Mouse (Mus musculus): ENCODE data around the gene Mbd6. TPM values are rescaled to one million over a fixed set of nuclear protein-coding genes. Genes with fewer than 3 reads are reported as not detected.
"Not testable (repeated sequence)": the region's sequence is repeated elsewhere in the genome, so short reads cannot be mapped to it uniquely, and the experiment has no call there.

Mbd6 gene
- total RNA-seq, 2 experiments from 2014 or later: 3.8 to 72.8 TPM

DNA sequence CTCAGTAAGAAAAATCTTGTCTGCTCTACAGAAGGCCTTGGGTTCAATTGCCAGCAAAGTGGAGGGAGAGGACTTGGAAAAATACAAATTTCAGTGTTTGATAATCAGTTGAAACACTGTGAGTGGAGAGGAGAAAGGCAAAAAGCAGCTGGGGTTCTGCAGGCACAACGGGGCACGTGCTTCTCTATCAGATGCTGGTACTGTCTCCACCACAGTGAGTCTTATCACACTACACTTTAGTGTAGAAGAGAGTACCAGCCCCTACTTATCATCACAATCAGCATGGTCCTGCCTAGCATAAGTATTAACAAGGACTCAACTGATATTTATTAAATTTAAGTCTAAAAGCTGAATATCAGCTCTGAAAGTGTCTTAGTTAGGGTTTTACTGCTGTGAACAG, 28.5 kb upstream of the Mbd6 start:
- peak; percentile 78 for ATAC-seq (replicated peaks; ENCODE audit: low FRiP score, low TSS enrichment, poor library complexity, severe bottlenecking)

DNA sequence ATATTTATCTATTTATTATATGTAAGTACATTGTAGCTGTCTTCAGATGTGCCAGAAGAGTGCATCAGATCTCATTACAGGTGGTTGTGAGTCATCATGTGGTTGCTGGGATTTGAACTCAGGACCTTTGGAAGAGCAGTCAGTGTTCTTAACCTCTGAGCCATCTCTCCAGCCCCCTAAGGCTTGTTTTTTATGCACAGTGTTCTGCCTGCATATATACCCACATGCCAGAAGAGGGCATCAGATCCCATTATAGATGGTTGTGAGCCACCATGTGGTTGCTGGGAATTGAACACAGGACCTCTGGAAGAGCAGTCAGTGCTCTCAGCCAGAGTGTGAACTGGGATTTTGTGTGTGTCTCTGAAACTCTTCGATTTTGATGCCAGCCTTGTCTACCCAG, 26.1 kb upstream of the Mbd6 start:
- not testable (repeated sequence) for ATAC-seq (replicated peaks; ENCODE audit: low FRiP score, low TSS enrichment, poor library complexity, severe bottlenecking)

DNA sequence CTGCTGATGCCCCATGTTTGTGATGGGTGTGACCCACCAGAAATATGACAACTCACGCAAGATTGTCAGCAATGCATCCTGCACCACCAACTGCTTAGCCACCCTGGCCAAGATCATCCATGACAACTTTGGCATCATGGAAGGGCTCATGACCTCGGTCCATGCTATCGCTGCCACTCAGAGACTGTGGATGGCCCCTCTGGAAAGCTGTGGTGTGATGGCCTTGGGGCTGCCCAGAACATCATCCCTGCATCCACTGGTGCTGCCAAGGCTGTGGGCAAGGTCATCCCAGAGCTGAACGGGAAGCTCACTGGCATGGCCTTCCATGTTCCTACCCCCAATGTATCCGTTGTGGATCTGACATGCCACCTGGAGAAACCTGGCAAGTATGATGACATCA, 24.7 kb upstream of the Mbd6 start:
- not testable (repeated sequence) for ATAC-seq (replicated peaks; ENCODE audit: low FRiP score, low TSS enrichment, poor library complexity, severe bottlenecking)

DNA sequence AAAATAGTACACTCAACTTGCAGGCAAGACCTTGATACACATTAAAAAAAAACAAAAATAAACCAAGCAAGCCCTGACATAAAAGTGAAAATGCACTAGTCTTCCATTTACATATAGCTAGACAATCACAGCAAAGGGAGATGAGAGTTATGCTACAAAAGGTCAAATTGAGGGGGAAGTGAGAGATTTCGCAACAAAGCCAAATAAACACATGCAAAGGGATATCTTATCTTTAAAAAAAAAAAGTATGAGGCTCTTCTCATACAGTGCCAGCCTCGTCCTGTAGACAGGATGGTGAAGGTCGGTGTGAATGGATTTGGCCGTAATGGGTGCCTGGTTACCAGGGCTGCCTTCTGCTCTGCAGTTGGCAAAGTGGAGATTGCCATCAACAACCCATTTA, 24.0 kb upstream of the Mbd6 start:
- ATAC-seq (replicated peaks; ENCODE audit: low FRiP score, low TSS enrichment, poor library complexity, severe bottlenecking): no peak

DNA sequence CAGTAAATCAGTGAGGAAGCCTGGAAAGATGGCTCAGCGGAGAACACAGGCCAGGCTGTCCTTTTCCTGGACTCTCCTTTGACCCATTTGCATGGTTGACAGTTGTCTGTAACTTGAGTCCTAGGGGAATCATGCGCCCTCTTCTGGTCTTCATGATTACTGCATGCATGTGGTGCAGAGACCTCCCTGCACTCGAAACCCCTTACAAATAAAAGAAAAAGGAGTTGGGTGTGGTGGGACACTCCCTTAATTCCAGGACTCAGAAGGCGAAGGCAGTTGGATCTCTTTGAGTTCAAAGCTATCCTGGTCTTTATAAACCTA, 23.5 kb upstream of the Mbd6 start:
- ATAC-seq (replicated peaks; ENCODE audit: low FRiP score, low TSS enrichment, poor library complexity, severe bottlenecking): peak; percentile 67

DNA sequence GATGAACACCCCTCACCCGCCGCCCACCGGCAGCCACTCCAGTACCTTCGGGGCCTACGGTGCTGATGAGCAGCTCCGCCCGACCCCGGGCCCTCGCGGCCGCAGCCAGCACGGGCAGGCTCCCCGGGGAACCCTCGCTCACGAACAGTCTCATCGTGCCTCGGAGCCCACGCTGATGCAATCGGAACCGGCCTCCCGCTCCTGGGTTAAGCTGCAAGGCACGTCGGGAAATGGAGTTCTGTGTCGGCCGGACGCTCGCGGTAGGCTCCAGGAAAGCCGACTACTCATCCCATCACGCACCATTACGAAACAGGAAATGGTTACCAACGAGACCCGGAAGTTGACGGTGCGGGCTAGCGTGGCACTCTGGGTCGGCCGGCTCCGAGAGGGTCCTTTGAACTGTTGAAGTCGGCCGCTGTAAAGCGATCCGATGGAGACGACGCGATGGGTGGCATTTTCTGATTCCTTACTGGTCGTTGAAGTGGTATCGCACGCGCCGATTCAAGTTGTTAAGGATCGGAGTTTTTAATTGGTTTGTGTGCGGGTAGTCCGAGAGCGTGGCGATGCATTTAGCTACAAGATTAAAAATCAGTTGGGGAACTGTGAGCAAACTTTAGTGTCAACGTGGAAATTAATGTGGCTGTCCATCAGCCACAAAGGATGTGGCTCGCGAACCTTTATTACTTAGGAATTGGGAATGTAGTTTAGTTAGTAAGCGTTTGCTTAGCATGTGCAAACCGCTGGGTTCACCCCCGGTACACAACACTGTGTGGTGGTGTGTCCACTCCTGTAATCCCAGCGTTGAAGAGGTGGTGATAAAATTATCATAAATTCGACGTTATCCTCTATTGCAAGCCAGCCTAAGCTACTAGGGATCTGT, 22.9 kb upstream of the Mbd6 start, which contains the start of gene Mars:
Gene Mars (minus strand): TSS at position 311 of the 880 bp plus-strand sequence.
- peak; percentile 89 for ATAC-seq (replicated peaks; ENCODE audit: low FRiP score, low TSS enrichment, poor library complexity, severe bottlenecking)

DNA sequence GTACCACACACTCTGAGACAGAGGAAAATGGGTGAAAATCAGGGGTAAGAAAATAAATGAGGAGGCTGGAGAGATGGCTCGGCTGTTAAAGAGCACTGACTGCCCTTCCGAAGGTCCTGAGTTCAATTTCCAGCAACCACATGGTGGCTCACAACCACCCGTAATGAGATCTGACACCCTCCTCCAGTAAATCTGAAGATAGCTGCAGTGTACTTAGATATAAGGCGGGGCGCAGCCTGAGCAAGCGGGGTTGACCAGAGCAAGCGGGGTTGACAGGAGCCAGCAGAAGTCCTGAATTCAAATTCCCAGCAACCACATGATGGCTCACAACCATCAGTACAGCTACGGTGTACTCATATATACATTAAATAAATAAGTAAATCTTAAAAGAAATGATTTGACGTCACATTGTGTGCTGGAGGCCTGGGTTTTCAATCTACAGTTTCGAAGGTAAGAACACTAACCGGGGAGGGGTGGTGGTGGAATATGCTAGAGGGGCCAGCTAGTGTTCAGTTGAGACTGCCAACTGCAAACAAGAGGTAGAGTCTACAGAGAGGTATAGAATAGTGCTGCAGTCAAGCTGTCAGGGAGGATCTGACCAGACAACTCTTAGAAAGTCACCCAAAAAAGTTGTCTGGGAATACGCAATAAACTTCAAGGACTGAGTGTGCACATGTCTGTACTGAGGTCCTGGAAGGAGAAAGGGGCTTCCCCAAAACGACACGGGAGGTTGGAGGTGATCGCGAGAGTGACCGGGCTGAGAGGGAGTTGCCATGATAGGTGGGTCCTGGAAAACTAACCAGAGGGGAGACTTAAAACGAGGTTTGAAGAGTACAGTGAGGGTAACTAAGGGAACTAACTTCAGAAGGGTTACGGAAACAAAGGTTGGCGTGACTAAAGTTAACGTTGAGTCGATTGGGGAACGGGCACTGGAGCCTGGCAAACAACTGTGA, 22.0 kb upstream of the Mbd6 start:
- ATAC-seq (replicated peaks; ENCODE audit: low FRiP score, low TSS enrichment, poor library complexity, severe bottlenecking): peak; percentile 59

DNA sequence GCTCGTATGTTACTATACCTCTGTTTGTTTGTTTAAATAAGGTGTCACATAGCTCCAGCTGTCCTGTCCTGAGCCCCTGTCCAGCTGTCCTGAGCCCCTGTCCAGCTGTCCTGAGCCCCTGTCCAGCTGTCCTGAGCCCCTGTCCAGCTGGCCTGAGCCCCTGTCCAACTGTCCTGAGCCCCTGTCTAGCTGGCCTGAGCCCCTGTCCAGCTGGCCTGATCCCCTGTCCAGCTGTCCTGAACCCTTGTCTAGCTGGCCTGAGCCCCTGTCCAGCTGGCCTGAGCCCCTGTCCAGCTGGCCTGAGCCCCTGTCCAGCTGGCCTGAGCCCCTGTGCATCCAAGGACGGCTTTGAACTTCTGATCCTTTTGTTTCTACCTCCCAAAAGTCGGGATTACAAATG, 20.3 kb upstream of the Mbd6 start:
- ATAC-seq (replicated peaks; ENCODE audit: low FRiP score, low TSS enrichment, poor library complexity, severe bottlenecking): not testable (repeated sequence)

DNA sequence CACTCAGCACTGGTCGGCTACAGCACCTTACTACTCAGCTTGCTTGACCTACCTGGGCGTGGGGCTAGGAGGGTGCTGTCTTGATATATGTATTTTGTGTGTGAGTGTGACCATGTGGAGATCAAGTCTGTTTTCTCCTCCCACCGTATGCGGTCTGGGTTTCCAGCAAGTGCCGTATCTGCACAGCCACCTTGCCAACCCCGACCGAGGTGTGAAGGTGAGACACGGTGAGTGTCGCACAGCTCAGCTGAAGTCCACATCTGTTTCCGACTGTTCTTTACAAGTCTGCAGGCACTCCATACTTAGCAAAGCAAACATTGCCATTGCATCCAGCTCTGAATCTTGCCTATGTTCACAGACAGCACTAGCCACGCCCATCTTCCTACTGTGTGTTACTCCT, 14.3 kb upstream of the Mbd6 start:
- ATAC-seq (replicated peaks; ENCODE audit: low FRiP score, low TSS enrichment, poor library complexity, severe bottlenecking): no peak

DNA sequence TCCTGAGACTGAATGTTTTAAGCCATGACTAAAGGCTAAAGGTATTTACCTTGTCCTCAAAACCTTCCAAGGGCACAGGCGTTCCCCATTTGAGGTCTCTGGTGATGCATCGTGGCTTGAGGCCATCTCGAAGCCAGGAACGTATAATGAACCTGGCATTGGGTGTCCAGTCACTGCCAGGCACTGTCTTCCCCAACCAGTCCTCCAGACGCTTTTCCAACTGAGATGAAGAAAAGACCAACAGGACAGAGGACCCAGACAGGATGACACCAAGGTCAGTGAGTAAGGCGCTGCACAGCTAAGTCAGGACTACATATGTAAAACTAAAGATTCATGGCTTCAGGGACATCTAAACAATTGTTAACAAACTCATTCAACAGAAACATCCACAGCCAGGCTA, 11.5 kb upstream of the Mbd6 start:
- ATAC-seq (replicated peaks; ENCODE audit: low FRiP score, low TSS enrichment, poor library complexity, severe bottlenecking): no peak

DNA sequence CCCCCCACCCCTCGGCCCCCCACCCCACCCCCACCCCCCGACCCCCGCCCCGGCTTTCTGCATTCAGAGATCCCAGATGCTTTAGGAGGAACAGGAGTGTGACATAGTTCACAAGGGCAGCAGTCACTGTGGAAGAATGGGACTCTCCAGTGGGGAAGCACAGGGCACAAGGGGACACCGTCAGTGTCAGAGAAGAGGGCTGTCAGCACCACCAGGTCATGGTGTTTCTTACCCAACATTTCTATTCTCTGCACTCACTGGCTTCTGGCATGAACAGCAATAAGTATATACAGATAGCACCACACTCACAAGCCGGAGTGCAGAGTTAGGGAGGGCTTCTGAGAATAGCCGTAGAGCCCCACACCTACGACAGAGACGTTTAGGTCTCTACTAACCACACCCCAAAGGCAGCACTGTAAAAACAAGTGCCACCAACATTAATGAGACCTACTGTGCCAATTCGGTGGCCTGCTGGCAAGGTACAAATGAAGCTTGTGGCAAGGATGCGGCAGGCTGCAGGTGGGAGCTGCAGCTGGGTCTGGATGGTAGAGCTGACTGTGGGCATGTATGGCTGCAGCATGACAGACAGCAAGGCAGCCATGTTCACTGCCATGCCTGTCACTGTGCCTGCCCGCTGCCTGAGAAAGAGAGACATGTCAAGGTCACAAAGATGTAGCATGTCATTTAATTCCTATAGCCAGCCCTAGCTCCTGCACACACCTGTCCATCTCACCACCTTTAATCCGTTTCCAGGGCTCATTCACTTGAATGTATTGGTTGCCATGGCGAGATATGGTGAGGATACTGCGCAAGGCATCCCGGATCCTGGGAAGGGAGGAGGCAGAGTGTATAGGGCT, 8.4 kb upstream of the Mbd6 start:
- no peak for ATAC-seq (replicated peaks; ENCODE audit: low FRiP score, low TSS enrichment, poor library complexity, severe bottlenecking)

DNA sequence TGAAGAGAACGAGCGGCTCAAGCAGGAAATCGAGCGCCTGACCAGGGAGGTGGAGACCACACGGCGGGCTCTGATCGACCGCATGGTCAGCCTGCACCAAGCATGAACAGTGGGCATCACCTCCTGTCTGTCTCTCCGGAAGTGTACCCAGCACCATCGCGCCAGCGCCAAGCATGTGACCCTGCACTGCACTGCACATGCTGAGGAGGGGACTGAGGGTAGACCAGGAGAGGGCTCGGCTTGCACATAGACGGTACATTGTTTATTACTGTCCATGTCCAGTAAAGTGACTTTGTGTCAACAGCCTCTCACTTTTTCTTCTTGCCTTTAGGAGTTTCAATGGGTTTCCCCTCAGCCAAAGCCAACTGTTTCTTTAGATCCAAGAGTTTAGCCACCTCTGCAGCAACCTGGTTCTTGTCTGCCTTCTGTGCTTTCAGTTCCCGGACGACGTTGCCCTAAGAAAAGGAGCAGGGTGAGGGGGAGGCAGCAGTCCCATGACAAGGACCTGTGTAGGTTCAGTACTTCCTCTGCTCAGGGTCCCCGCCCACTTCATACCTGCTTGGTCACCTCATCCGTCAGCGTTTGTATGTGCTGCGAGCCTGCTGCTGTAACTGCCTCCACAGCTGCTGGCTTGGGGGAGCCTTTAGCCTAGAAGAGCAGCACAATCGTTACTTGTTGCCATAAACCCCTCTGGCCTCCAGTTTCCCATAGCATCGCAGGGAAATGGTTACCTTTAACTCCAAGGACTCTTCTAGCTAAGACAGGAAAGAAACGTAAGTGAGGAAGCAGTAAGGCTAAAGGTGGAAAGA, 7.4 kb upstream of the Mbd6 start:
- no peak for ATAC-seq (replicated peaks; ENCODE audit: low FRiP score, low TSS enrichment, poor library complexity, severe bottlenecking)

DNA sequence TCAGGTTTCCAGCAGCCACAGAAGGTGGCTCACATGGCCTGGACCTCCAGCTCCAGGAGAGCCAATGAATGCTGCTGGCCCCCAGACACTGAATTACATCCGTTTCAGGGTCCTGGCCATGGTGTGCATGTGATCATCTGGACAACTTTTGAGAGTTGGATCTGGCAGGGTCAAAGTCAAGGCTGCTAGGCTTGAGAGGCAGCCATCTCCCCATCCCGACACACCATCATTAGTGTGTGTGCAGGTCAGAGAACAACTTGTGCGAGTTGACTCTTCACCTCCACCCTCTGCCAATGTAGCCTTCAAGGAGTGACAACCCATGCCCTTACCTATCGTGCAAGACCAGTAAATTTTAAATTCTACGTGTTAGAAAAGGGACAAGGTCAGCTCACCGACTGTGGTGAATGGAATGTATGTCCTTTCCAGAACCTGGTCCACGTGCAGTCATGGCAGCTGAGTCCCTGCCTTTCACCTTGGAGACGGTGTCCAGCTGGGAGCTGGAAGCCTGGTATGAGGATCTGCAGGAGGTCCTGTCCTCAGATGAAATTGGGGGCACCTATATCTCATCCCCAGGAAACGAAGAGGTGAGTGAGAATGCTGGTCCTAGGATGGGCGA, 6.2 kb upstream of the Mbd6 start:
- no peak for ATAC-seq (replicated peaks; ENCODE audit: low FRiP score, low TSS enrichment, poor library complexity, severe bottlenecking)

DNA sequence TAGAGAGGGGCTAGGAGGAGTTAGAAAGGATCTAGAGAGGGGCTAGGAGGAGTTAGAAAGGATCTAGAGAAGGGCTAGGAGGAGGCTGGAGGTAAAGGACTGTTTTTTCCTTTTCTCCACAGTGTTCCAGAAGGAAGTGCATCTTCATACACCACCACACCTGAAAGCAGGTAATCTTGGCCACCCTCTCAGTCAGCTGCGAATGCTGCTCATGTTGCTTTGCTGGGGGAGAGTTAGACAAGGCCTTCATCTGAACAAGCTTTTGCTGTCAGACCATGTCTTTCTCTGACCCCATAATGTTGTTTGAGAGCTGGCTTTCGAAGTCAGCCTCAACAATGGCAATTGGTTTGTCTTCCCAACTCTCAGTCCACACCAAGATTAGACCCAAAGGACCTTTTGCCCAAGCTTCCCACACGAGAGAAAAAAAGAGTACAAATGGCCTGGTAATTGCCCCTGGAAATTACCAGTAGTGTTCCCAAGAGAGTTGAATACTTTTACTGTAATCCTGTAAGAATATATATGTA, 4.8 kb upstream of the Mbd6 start:
- ATAC-seq (replicated peaks; ENCODE audit: low FRiP score, low TSS enrichment, poor library complexity, severe bottlenecking): no peak

DNA sequence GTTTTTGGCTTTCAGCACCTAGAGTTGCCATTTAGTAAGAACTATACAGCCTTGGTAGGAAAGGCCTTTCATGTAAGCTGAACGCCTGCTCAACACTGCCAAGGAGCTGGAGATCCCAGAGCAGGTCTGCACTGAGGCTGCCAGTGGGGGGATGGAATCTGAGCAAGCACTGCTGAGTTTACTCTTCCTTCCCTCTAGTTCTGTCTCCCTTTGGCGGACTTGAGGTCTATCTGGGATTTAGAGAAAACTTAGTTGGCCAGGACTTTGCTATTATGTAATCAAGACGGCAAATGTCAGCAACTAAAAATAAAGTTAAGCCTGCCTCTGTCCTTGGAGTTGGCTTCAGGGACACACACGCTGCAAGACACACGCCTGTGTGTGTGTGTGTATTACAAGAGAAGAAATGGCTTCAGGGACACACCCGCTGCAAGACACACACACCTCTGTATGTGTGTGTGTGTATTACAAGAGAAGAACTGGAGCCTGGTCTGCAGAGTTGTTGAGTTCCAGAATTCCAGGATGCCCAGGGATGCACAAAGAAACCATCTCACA, 4.2 kb upstream of the Mbd6 start:
- ATAC-seq (replicated peaks; ENCODE audit: low FRiP score, low TSS enrichment, poor library complexity, severe bottlenecking): no peak

DNA sequence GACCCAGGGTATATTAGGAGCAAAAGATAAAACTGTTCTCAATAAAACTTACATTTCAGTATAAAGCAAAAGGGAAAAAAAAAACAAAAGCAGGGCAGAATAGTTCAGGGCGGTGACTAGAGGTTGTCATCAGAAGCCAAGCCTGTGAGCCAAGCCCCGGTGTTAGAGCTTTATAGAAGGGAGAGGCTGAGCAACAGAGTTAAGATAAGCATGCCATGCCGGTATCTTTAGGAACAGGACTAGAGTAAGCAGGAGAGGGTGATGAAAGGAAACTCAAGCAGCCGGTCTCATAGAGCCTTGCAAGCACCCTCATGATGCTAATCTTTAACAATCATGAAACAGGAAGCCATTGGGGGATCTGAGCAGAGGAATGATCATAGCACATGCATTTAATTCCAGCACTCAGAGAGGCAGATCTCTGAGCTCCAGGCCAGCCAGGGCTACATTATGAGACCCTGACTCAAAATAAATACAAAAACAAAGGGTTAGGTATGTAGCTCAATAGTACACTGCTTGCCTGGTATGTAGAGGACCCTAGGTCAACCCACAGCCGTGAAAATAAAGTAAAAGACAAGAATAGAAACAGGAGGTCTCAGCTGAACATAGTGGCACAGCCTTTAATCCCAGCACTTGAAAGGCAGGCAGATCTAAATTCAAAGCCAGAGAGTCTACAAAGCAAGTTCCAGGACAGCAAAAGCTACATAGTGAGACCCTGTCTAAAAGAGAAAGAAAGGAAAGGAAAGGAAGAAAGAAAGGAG, 3.2 kb upstream of the Mbd6 start:
- ATAC-seq (replicated peaks; ENCODE audit: low FRiP score, low TSS enrichment, poor library complexity, severe bottlenecking): peak; percentile 57

Measured in megakaryocyte-erythroid progenitor cell, adult 5-6 weeks (primary cell).